Mouse (Mus musculus): Measurements from ENCODE around the gene Tfcp2l1. TPM values are rescaled to one million over a fixed set of nuclear protein-coding genes. Genes with fewer than 3 reads are reported as not detected.

Tfcp2l1 gene
- polyA plus RNA-seq, 1 experiment from 2014 or later: 0.11 TPM

DNA sequence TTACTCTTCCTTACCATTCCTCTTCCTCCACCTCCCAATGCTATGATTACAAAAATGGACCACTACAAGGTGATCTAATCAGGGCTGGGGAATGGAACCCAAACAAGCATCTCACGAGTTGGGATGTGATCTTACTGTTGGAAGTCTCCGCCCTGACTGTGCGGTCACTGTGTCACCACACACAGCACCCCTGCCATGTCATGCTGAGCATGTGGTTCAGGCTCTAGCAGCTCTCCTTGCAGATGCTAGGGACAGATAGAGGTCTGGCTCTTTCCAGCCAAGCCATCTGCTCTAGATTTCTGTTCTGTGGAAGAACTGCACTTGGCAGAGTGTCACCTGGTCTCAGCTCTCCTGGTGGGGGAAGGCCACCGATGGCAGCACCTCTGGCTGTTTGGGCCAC is 99.3 kb downstream of the Tfcp2l1 start:
- Histone ChIP-seq H3K4me3 (ENCODE audit: low read depth, low read length) (no peak overlapping the region), H3K36me3 (replicated peaks; ENCODE audit: control insufficient read depth, insufficient read depth, low read depth, low read length) (no peaks in the 10 kb centered on the region), H3K9ac (replicated peaks; ENCODE audit: low read length) (no peak overlapping the region), H3K27ac (replicated peaks; ENCODE audit: low read depth, low read length) (no peak overlapping the region), H3K4me1 (ENCODE audit: control insufficient read depth, insufficient read depth, low read length) (no peaks in the 10 kb centered on the region), H3K4me2 (ENCODE audit: low read depth, low read length) (no peak overlapping the region), H3K9me3 (replicated peaks; ENCODE audit: control insufficient read depth, low read length) (peaks cover 2% of the 10 kb centered on the region; the same call in 1 of the 2 replicates), H3K27me3 (ENCODE audit: control insufficient read depth, insufficient read depth, low read length) (no peaks in the 10 kb centered on the region)
- DNase-seq (ENCODE audit: low spot score) (no peak), ATAC-seq (replicated peaks; ENCODE audit: insufficient number of reproducible peaks, low FRiP score, low TSS enrichment, low read depth) (no peak)
- WGBS: 82% methylated on average over 4 of the region's 4 CpGs

DNA sequence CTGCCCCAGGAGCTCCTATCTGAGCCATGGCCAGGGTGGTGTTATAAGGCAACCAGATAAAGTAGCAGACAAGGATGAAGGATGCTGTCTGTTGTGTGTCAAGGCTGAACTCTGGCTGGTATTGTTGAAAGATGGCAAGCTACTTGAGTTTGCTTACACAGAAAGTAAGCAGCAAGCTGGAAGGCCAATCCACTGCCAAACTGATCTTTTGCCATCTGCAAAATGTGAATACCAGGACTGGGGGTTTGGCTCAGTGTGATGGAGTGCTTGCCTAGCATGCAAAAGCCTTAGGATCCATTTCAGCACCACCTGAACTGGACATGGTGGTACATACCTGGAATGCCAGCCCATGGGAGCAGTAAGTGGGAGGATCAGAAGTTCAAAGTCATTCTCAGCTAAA is 101.1 kb downstream of the Tfcp2l1 start:
- H3K9me3 ChIP-seq (replicated peaks; ENCODE audit: control insufficient read depth, low read length): no peaks in the 10 kb centered on the region
- DNase-seq (ENCODE audit: low spot score) (no peak), ATAC-seq (replicated peaks; ENCODE audit: insufficient number of reproducible peaks, low FRiP score, low TSS enrichment, low read depth) (no peak)
- no peaks in the 10 kb centered on the region for H3K4me1 ChIP-seq (ENCODE audit: control insufficient read depth, insufficient read depth, low read length)
- H3K4me3 ChIP-seq (ENCODE audit: low read depth, low read length): no peak overlapping the region
- no peaks in the 10 kb centered on the region for H3K36me3 ChIP-seq (replicated peaks; ENCODE audit: control insufficient read depth, insufficient read depth, low read depth, low read length)
- no peak overlapping the region for H3K4me2 ChIP-seq (ENCODE audit: low read depth, low read length)
- no peaks in the 10 kb centered on the region for H3K27me3 ChIP-seq (ENCODE audit: control insufficient read depth, insufficient read depth, low read length)
- H3K9ac ChIP-seq (replicated peaks; ENCODE audit: low read length): no peak overlapping the region
- no peak overlapping the region for H3K27ac ChIP-seq (replicated peaks; ENCODE audit: low read depth, low read length)

Other genes with a start within 250 kb of the Tfcp2l1 start
- gene Clasp1, start 238.9 kb upstream of the Tfcp2l1 start, polyA plus RNA-seq (2014; fragmentation: Nextera tagmentation; extraction: Ambion mirVana): 57.7 and 62.2 TPM in 2 replicates

All from embryonic facial prominence, embryonic 11.5 days (tissue).